Mouse (Mus musculus) forebrain, embryonic 11.5 days (tissue): Measurements from ENCODE around the gene Bcan. TPM values are rescaled to one million over a fixed set of nuclear protein-coding genes. Genes with fewer than 3 reads are reported as not detected.

Experiments used
- polyA plus RNA-seq: library from polyadenylated mRNA; unstranded; fragments of >200 nt; fragmentation: Nextera tagmentation; extraction: Ambion mirVana; gene quantifications from 2 replicates; pipeline ENCODE4 v1.2.1, GENCODE M21; 2014

The Bcan gene
- polyA plus RNA-seq, 1 experiment from 2014 or later, result 0.52 TPM

Other genes starting within 250 kb of the Bcan start
- gene Ntrk1, start 205.1 kb downstream of the Bcan start, polyA plus RNA-seq, result 0.16 and 0.45 TPM in 2 replicates
- 0.32 and 0.33 TPM in 2 replicates for gene Insrr, start 203.3 kb downstream of the Bcan start, polyA plus RNA-seq
- 8.2 and 8.6 TPM in 2 replicates for gene Pear1, start 175.9 kb downstream of the Bcan start, polyA plus RNA-seq
- not detected in 2 replicates for gene Sh2d2a, start 153.5 kb downstream of the Bcan start, polyA plus RNA-seq
- gene Prcc, start 114.6 kb downstream of the Bcan start, polyA plus RNA-seq, result 19.6 and 22.3 TPM in 2 replicates
- gene Hdgf, start 93.9 kb downstream of the Bcan start, polyA plus RNA-seq, result 325 and 329 TPM in 2 replicates
- 69.4 and 74.5 TPM in 2 replicates for gene Mrpl24, start 80.7 kb downstream of the Bcan start, polyA plus RNA-seq
- 73.9 and 78.7 TPM in 2 replicates for gene Isg20l2, start 69.9 kb downstream of the Bcan start, polyA plus RNA-seq
- 22.2 and 23.2 TPM in 2 replicates for gene Rrnad1, start 69.5 kb downstream of the Bcan start, polyA plus RNA-seq
- 409 and 417 TPM in 2 replicates for gene Crabp2, start 51.6 kb downstream of the Bcan start, polyA plus RNA-seq
- 92.0 and 99.9 TPM in 2 replicates for gene Nes, start 29.2 kb downstream of the Bcan start, polyA plus RNA-seq
- gene Hapln2, start 27.4 kb upstream of the Bcan start, polyA plus RNA-seq, result 0.27 and 0.39 TPM in 2 replicates
- 32.8 and 39.0 TPM in 2 replicates for gene Gpatch4, start 42.9 kb upstream of the Bcan start, polyA plus RNA-seq
- 123 and 130 TPM in 2 replicates for gene Naxe, start 58.3 kb upstream of the Bcan start, polyA plus RNA-seq
- gene Ttc24, start 78.1 kb upstream of the Bcan start, polyA plus RNA-seq, result not detected in 2 replicates
- 26.8 and 27.0 TPM in 2 replicates for gene Iqgap3, start 81.7 kb upstream of the Bcan start, polyA plus RNA-seq
- gene Mef2d, start 142.1 kb upstream of the Bcan start, polyA plus RNA-seq, result 17.3 and 19.7 TPM in 2 replicates